Mouse (Mus musculus): Measurements from ENCODE around the gene Icam4.

GRCm38 (mm10) chr9:21002627-21003551 is 26.3 kb upstream of the Icam4 start, which contains the start of gene Mrpl4:
- no peak for TF ChIP-seq TAL1 (IDR thresholded peaks at IDR 0.05; ENCODE audit: low read length)
- TF ChIP-seq GATA1 (IDR thresholded peaks at IDR 0.05; ENCODE audit: low read length): no peak
